Mouse (Mus musculus) inflammation-experienced regulatory T-cells, adult 16 weeks (primary cell): ENCODE data around the gene Cyp20a1. TPM values are rescaled to one million over a fixed set of nuclear protein-coding genes. Genes with fewer than 3 reads are reported as not detected.

Source experiments
- polyA plus RNA-seq: library from polyadenylated mRNA; unstranded; fragments of 100-300 nt; shearing (Covaris generic); gene quantifications from one replicate; pipeline ENCODE4 v1.2.1, GENCODE M21; 2017

Cyp20a1 gene
- 16.5 TPM for polyA plus RNA-seq

GRCm38 (mm10) chr1:60342808-60343629 lies at the start of gene Cyp20a1:
TSS of gene Cyp20a1 (plus strand) at chr1:60343323.

GRCm38 (mm10) chr1:60409168-60409828 lies 66.2 kb downstream of the Cyp20a1 start, which contains the start of gene Abi2:
TSS of gene Abi2 (plus strand) at chr1:60409619.

Other genes starting within 250 kb of the Cyp20a1 start
- 7.5 TPM for gene Carf, start 245.1 kb upstream of the Cyp20a1 start, polyA plus RNA-seq
- gene Wdr12, start 244.7 kb upstream of the Cyp20a1 start, polyA plus RNA-seq = 42.8 TPM
- 19.2 TPM for gene Nbeal1, start 162.7 kb upstream of the Cyp20a1 start, polyA plus RNA-seq
- gene Abi2, start 66.3 kb downstream of the Cyp20a1 start, polyA plus RNA-seq = 23.8 TPM
- 3.1 TPM for gene Raph1, start 223.8 kb downstream of the Cyp20a1 start, polyA plus RNA-seq